Mouse (Mus musculus) myocyte (in vitro differentiated cells): Measurements from ENCODE around the gene Baz1a. TPM values are rescaled to one million over a fixed set of nuclear protein-coding genes. Genes with fewer than 3 reads are reported as not detected.

Experiments used
- H3K27me3 ChIP-seq: one replicate; pipeline ENCODE4 v1.6.1; 2011; ENCODE audit not compliant: control insufficient read depth, insufficient read depth, insufficient read length
- H3K36me3 ChIP-seq: one replicate; pipeline ENCODE4 v1.6.1; 2011; ENCODE audit not compliant: control insufficient read depth, insufficient read depth
- H3K4me2 ChIP-seq: one replicate; pipeline ENCODE4 v1.6.1; 2011; ENCODE audit warnings: low read depth, control low read depth
- H3K4me3 ChIP-seq: one replicate; pipeline ENCODE4 v1.5.1; 2011; ENCODE audit warnings: mild to moderate bottlenecking, control low read depth, moderate library complexity
- H3K79me2 ChIP-seq: one replicate; pipeline ENCODE4 v1.6.1; 2011; ENCODE audit not compliant: control insufficient read depth, insufficient read depth
- H3ac ChIP-seq: one replicate; pipeline ENCODE4 v1.6.1; 2011; ENCODE audit not compliant: control insufficient read depth, insufficient read length
- CEBPB ChIP-seq: IDR thresholded peaks from 2 replicates; pipeline ENCODE4 v1.6.1; 2011; ENCODE audit warnings: mild to moderate bottlenecking, moderate library complexity; ENCODE audit not compliant: poor library complexity, insufficient read depth, severe bottlenecking
- E2F4 ChIP-seq: IDR thresholded peaks from one replicate; pipeline ENCODE4 v1.6.1; 2011; ENCODE audit warnings: mild to moderate bottlenecking, control low read depth, moderate library complexity; ENCODE audit not compliant: insufficient read depth
- MAX ChIP-seq: IDR thresholded peaks from one replicate; pipeline ENCODE4 v1.6.1; 2011; ENCODE audit warnings: low read depth, mild to moderate bottlenecking, control low read depth
- MYOD1 ChIP-seq, 3 experiments: IDR thresholded peaks; one replicate each; pipeline ENCODE4 v1.6.1; 2011; ENCODE audit warnings: control low read depth in 2 of 3, low read depth in 2 of 3, mild to moderate bottlenecking in 2 of 3, moderate library complexity in 1 of 3; ENCODE audit not compliant: insufficient read length in 2 of 3, control insufficient read depth in 1 of 3
- MYOG ChIP-seq, 3 experiments: IDR thresholded peaks; one replicate each; pipeline ENCODE4 v1.6.1; 2011; ENCODE audit warnings: control low read depth in 2 of 3, low read depth in 2 of 3, mild to moderate bottlenecking in 2 of 3; ENCODE audit not compliant: insufficient read length in 2 of 3, control insufficient read depth in 1 of 3, insufficient read depth in 1 of 3
- POLR2A ChIP-seq: IDR thresholded peaks from one replicate; pipeline ENCODE4 v1.6.1; 2011; ENCODE audit warnings: low read depth, mild to moderate bottlenecking, control low read depth, moderate library complexity; ENCODE audit not compliant: insufficient read length
- POLR2AphosphoS2 ChIP-seq: IDR thresholded peaks from one replicate; pipeline ENCODE4 v1.6.1; 2011; ENCODE audit warnings: low read depth, control low read depth; ENCODE audit not compliant: insufficient read length
- REST ChIP-seq: IDR thresholded peaks from one replicate; pipeline ENCODE4 v1.6.1; 2011; ENCODE audit warnings: mild to moderate bottlenecking, control low read depth, moderate library complexity; ENCODE audit not compliant: insufficient read depth, insufficient read length
- SRF ChIP-seq: IDR thresholded peaks from one replicate; pipeline ENCODE4 v1.6.1; 2011; ENCODE audit warnings: low read depth; ENCODE audit not compliant: control insufficient read depth, insufficient read length
- TCF12 ChIP-seq: IDR thresholded peaks from one replicate; pipeline ENCODE4 v1.6.1; 2011; ENCODE audit warnings: mild to moderate bottlenecking, control low read depth; ENCODE audit not compliant: poor library complexity, insufficient read depth, severe bottlenecking
- TCF3 ChIP-seq: IDR thresholded peaks from one replicate; pipeline ENCODE4 v1.6.1; 2011; ENCODE audit warnings: low read depth, control low read depth; ENCODE audit not compliant: insufficient read length
- USF1 ChIP-seq: IDR thresholded peaks from one replicate; pipeline ENCODE4 v1.6.1; 2011; ENCODE audit warnings: low read depth, mild to moderate bottlenecking, control low read depth, moderate library complexity
- polyA plus RNA-seq: library from polyadenylated mRNA; unstranded; fragments of >200 nt; fragmentation: generic; extraction: Trizol; gene quantifications from one replicate; pipeline ENCODE4 v1.2.1, GENCODE M21; 2012; ENCODE audit warnings: missing spikeins

Gene Baz1a
- polyA plus RNA-seq, 1 experiment = 7.6 TPM

- H3ac ChIP-seq = no peak overlapping the region
- H3K4me2 ChIP-seq = no peak overlapping the region
- TF ChIP-seq POLR2AphosphoS2 (no peak), E2F4 (no peak), MYOD1 (IDR thresholded peaks at IDR 0.05; ENCODE audit: control insufficient read depth in 1 of 3, insufficient read length in 2 of 3, low read depth in 2 of 3) (no peak), TCF12 (no peak), SRF (no peak), REST (no peak), MAX (no peak), POLR2A (no peak), CEBPB (no peak), TCF3 (no peak), USF1 (no peak), MYOG (IDR thresholded peaks at IDR 0.05; ENCODE audit: control insufficient read depth in 1 of 3, insufficient read depth in 1 of 3, insufficient read length in 2 of 3, low read depth in 2 of 3) (no peak)
- no peaks in the 10 kb centered on the region for H3K36me3 ChIP-seq
- no peaks in the 10 kb centered on the region for H3K79me2 ChIP-seq
- no peaks in the 10 kb centered on the region for H3K27me3 ChIP-seq
- no peak overlapping the region for H3K4me3 ChIP-seq
These were observed 37.3 kb upstream of the Baz1a start for GRCm38 (mm10) chr12:55051210-55052173.

- Histone ChIP-seq H3K36me3 (peaks cover 5% of the 10 kb centered on the region), H3ac (no peak overlapping the region), H3K27me3 (no peaks in the 10 kb centered on the region), H3K4me2 (no peak overlapping the region), H3K79me2 (no peaks in the 10 kb centered on the region), H3K4me3 (no peak overlapping the region)
- no peak for TF ChIP-seq CEBPB
- TF ChIP-seq MYOD1 (IDR thresholded peaks at IDR 0.05; ENCODE audit: control insufficient read depth in 1 of 3, insufficient read length in 2 of 3, low read depth in 2 of 3) = no peak
- no peak for TF ChIP-seq TCF3
- no peak for TF ChIP-seq MYOG (IDR thresholded peaks at IDR 0.05; ENCODE audit: control insufficient read depth in 1 of 3, insufficient read depth in 1 of 3, insufficient read length in 2 of 3, low read depth in 2 of 3)
- no peak for TF ChIP-seq POLR2A
- no peak for TF ChIP-seq MAX
- no peak for TF ChIP-seq TCF12
- TF ChIP-seq E2F4 = no peak
- no peak for TF ChIP-seq POLR2AphosphoS2
- no peak for TF ChIP-seq REST
These were observed 35.7 kb upstream of the Baz1a start for GRCm38 (mm10) chr12:55049731-55050353.

- Histone ChIP-seq H3K4me2 (no peak overlapping the region), H3K4me3 (no peak overlapping the region), H3ac (no peak overlapping the region), H3K36me3 (peaks cover 5% of the 10 kb centered on the region), H3K79me2 (no peaks in the 10 kb centered on the region), H3K27me3 (no peaks in the 10 kb centered on the region)
- TF ChIP-seq CEBPB = no peak
- TF ChIP-seq E2F4 = no peak
- no peak for TF ChIP-seq TCF12
- no peak for TF ChIP-seq MYOG (IDR thresholded peaks at IDR 0.05; ENCODE audit: control insufficient read depth in 1 of 3, insufficient read depth in 1 of 3, insufficient read length in 2 of 3, low read depth in 2 of 3)
- no peak for TF ChIP-seq USF1
- TF ChIP-seq MYOD1 (IDR thresholded peaks at IDR 0.05; ENCODE audit: control insufficient read depth in 1 of 3, insufficient read length in 2 of 3, low read depth in 2 of 3) = no peak
- no peak for TF ChIP-seq TCF3
- no peak for TF ChIP-seq POLR2A
- TF ChIP-seq MAX = no peak
- no peak for TF ChIP-seq SRF
- TF ChIP-seq REST = no peak
- no peak for TF ChIP-seq POLR2AphosphoS2
These were observed 26.9 kb upstream of the Baz1a start for GRCm38 (mm10) chr12:55041011-55041410.

GRCm38 (mm10) chr12:55027088-55027487, 12.9 kb upstream of the Baz1a start:
- Histone ChIP-seq H3K79me2 (no peaks in the 10 kb centered on the region), H3K36me3 (no peaks in the 10 kb centered on the region), H3ac (no peak overlapping the region), H3K4me2 (no peak overlapping the region), H3K4me3 (no peak overlapping the region), H3K27me3 (no peaks in the 10 kb centered on the region)
- no peak for TF ChIP-seq TCF12
- TF ChIP-seq REST = no peak
- no peak for TF ChIP-seq MYOG (IDR thresholded peaks at IDR 0.05; ENCODE audit: control insufficient read depth in 1 of 3, insufficient read depth in 1 of 3, insufficient read length in 2 of 3, low read depth in 2 of 3)
- no peak for TF ChIP-seq MYOD1 (IDR thresholded peaks at IDR 0.05; ENCODE audit: control insufficient read depth in 1 of 3, insufficient read length in 2 of 3, low read depth in 2 of 3)
- TF ChIP-seq POLR2A = no peak
- no peak for TF ChIP-seq USF1
- TF ChIP-seq POLR2AphosphoS2 = no peak
- TF ChIP-seq TCF3 = no peak
- no peak for TF ChIP-seq E2F4
- no peak for TF ChIP-seq CEBPB
- TF ChIP-seq SRF = no peak
- TF ChIP-seq MAX = no peak
